Mouse (Mus musculus) cerebellum, adult 9-10 months (tissue): ENCODE measurements around the gene Plxna1.

Experiments
- DNase-seq: peaks from one replicate; pipeline ENCODE4 v3.0.0; 2022

The Plxna1 gene

DNA sequence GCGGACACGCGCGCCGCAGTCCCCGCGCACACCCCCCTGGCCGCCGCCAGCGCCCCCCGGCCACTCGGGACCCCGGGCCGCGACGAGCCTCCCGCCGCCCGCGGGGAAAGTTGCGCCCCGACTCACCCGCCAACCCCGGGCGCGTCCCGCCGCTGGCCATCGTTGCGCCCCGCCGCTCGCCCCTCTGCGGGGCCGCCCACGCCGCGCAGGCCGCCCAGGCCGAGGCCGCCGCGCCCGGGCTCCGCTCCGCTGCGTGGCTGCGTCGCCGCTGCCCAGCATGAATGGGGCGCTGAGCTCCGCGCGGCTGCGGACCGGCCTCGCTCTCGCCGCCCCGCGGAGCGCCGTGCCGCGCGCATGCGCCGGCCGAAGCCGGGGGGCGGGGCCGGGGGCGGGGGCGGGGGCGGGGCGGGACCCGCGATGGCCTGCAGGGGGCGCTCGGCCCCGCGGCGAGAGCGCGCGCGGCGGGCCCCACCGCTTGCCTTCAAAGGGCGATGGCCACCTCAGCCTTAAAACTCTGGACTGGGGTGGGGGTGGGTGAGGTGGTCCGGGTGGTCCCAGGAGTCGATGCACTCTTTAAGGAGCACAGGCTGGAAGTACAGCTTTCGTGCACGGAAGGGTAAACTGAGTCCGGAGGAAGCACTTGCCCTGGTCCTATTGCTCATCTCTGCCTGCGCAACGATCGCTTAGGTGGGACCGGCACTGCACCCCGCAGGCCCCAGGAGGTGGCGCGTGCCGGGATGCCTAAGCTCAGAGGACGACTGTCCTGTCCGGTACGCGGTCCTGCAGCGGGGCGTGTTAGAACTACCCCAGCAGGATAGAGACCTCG, at the start of gene Plxna1:
Gene Plxna1 (minus strand): TSS at position 340 of the 826 bp plus-strand sequence.
- peak; percentile 78 for DNase-seq

DNA sequence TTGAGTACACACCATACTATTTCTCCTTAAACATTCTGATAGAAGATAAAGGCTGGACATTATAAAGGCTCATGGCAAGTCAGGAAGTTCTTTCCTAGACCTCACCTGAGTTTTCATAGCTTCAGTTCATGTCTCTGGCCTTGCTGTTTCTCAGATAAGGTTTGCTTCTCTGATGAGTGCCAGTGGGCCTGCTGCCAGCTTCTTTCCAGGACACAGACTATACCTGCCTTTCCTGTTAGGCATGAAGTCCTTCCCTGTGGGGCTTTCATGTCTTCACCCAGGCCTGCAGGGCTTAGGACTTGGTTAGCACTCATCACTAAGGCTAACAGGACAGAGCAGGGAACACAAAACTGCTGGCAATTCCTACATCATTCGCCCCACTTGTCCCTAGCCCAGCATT, 46.6 kb upstream of the Plxna1 start:
- no peak for DNase-seq

DNA sequence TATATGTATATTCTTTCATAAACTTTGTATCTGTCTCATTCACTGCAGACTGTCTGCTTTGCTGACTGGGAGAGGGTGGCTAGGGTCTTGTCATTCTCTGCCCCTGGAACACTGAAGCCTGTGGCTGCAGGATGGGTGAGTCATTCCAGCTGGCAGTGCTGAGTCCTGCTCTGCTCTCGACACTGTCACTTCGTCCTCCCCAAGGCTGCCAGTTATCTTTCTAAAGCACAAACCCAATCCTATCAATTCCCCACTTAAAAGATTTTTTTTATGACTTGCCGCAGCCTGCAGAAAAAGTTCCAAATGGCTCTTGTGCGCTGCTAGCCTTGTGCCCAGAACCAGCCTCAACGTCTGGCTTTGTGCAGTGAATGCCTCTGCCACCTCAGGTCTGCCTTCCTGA, 45.8 kb upstream of the Plxna1 start:
- DNase-seq, result no peak

DNA sequence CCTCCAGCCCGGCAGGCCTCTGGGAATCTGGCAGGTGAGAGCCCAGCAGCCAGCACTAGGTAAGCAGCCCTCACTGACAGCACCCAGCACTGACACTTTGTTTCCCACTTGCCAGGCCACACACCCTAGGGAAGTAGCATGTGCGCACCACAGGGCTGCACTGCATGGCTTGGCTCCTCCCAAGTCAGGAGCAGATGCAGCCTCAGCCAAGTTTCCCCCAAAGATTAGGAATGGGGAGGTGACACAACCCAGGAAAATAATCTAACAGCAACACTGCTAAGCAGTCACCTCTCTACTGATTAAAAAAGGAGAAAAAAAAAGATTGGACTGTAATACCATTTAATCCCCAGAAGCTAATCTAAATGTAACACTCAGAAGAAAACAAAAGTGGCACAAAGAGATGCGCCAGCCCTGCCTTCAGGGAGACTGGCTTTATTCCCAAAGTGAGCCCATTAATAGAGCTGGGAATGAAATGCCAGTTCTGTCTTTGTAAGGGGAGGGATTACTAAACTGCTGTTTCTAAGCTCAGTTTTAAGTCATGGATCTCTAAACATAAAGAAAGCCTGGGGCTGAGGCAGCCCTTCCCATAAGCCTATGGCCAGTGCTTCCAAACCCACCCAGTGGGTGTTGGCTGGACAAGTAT, 44.9 kb upstream of the Plxna1 start:
- DNase-seq, result no peak

DNA sequence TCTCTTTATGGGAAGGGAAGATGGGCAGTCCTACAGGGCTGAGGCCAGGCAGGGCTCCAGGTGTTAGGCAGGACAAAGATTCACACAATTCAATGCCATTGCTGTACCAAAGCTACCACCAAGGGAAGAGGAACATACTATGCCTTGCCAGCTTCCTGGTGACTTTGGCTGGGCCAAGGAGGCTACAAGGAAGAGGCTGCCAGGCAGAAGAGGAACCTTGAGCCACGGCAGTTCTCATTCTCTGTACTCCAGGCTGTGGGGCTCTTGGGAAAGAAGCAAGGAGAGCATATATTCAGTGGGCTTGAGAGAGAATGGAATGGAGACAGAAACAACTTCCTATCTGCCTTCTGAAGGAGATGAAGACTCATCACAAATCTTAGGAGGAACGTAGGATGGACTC, 42.5 kb upstream of the Plxna1 start:
- DNase-seq, result no peak

DNA sequence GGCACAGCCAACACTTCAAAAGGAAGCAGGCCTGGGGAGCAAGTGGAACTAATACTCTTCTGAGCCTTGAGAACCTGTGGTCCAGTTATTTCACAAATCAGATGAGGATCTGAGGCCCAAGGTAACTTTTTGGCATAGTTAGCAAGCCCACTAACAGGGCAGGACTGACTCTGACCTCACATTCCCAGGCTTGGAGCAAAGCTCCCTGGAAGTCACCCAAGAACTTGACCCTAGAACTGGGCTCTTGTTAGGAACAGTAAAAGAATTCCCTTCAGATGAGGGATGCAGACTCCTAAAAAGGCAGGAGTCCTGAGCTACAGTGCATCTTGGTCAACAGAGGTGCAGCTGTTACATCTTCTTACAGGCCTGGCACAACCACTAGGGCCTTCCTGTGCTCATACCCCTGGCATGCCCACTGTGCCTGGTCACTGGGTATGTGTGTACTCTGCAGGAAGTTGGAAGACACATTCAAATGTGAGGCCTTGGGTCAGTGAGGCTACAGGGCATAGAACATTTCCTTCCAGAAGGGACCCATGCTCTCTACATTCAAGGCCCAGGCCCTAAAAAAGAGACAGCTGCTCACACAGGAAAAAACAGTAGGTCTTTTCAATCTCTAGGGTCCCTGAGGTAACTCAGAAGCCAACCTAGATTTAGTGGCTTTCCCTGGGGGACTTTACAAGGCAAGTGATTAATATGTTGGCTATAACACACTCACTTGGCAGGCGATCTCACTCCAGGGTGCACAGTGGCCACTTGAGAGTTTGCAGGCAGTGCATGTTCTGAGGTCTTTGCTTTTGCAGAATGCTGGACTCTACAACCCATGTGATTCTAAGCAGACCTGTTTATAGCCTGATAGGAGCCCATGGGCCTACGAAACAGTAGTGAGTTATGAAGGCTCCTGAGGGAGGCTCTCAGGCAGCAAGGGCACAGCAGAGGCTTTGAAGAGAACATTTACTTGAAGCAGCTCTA, 41.1 kb upstream of the Plxna1 start:
- no peak for DNase-seq

DNA sequence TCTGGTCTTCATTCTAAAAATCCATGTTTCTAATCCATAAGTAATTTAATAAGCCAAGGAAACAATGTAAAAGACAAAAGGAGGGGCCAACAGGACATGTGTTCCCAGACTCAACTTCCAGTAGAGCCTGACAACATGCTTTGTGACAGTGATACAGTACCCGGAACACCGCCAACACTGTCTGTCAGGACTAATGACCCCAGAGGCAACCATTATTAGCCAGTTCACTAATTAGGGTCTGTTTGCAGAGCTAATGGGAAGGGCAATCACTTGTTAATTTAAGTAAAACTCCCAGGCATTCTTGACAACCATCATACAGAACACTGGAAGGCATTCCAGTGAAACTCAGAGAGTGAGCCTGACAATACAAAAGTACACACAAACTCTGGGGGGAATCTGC, 40.0 kb upstream of the Plxna1 start:
- DNase-seq, result no peak

DNA sequence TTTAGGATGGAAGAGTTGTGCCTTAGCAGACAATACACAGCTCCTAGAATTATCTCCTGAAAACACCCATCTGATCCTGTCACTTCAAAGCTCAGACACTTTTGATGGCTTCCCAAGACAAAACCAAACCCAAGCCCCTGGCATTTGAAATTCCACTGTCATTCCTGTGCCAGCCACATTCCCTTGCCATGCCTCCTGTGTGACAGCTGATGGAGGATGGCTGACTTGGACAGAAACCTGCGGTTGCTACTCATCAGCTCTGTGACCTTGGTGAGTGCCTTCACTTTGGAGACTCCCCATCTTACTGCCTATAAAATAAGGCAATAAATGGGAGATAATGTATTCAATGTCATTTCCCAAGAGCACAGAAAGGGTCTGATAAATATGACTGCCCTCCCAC, 37.1 kb upstream of the Plxna1 start:
- no peak for DNase-seq

DNA sequence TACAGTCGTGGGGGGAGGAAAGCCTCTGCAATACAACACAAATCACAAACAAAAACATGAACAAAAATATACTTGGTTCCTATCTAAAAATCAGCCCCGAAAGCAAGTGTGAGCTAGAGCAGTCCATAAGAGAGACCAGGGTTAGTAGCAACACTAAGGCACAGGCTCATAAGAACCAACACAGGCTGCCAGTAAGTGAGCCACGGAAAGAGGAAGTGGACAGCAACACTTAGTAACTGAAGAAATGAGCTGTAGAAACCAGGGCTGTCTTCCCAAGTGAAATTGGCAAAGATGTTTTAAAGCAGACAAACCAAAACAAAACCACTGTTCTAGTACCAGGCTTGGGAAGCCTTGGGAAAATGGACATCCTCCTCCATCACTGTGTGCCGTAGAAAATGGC, 35.5 kb upstream of the Plxna1 start:
- DNase-seq, result no peak

DNA sequence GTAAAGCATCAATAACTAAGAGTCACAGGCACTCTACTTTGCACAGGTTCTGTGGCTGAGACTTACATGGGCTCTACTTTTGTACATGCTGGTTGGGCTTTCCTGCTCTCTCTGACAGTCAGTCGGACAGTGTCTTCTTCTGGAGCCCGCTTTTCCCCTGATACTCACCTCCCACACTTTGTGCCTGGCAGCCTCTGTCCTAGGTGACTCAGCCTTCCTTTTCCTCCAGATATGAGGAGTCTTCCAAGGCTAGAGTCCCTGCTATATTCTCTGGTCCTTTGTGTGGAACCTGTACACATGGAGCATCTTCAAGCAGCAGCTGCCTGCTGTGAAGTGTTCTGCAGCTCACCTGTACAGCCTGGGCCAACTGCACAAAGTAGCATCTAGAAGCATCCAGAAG, 31.4 kb upstream of the Plxna1 start:
- DNase-seq, result no peak

DNA sequence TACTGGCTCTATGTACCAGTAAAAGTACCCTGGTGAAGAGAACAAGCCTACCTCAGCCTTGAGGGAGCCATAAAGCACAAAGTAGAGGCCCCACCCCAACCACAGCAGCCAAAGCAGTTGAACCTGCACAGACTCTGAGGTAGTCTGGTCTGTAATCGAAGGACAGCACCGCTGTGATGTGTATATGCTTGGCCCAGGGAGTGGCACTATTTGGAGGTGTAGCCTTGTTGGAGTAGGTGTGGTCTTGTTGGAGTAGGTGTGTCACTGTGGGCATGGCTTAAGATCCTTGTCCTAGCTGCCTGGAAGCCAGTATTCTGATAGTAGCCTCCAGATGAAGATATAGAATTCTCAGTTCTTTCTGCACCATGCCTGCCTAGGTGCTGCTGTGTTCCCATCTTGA, 29.8 kb upstream of the Plxna1 start:
- DNase-seq, result no peak

DNA sequence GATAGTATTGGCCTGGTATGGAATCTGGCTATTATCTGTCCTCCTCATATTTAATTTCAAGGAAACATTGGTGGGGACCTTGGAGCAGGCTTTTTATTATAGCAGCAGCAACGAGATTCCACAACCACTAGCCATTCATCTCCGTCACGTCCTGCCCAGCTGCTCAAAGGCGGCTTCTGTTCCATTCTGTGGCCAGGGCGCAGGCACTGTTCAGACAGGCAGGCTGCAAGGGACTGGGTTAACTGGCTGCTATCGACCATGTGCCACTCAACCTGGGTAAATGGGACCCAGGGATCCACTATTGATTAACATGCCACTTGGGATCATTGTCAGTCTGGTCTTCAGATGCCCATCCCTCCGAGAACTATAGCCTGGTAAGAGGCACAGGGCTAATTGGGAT, 27.4 kb upstream of the Plxna1 start:
- no peak for DNase-seq

DNA sequence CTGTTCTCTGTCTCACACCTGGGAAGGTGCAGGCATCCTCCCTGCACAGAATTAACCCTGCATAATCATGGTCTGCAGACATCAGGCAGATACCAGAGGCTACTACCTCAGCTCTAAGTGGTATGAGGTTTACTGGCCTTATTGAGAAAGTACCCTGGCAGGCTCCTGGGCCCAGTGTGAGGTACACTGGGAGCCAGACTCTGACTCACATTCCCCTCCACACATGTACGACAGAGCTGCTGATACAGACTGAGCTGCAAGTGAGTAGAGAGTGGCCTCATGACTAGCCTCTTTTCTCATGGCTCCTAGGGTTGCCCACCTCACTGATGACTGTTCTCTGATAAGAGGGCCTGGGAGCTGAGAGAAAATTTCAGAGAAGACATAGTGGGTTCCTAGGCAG, 24.5 kb upstream of the Plxna1 start:
- DNase-seq, result no peak

DNA sequence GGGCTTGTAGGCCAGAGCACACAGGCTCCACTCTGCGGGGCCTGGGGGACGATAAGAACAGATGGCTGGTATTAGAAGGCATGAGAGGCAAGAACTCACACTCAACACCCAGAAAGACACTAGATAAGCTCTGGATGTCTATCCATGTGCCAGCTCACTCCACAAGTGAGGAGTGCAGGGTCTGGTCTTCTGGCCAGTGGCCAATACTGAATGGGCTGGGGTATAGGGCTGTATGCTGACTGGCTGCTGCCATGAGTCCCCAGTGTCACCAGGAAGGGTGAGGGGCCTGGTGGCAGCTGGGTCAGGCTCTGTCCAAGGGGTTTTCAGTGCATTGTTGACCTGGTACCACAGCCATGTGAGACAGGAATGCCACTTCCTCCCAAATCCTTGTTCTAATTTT, 22.3 kb upstream of the Plxna1 start:
- DNase-seq, result no peak

DNA sequence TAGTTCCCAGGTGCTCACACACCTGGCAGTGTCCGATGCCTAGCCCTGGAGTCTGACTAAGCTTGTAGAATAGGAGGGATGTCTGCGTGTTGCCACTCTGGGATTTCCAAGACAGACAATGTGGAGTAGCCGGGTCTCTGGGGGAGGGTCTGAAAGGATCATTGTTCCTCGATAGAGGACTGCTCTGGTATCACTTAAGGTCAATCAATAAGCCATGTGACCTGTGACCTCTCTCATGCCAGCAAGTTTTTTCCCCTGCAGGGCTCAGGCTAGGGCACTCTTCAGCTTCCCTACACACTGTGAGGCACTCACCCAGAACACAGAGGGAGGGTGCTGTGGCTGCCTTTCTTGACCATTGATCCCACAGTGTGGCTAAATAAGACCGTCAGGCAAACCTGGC, 19.4 kb upstream of the Plxna1 start:
- DNase-seq, result no peak

DNA sequence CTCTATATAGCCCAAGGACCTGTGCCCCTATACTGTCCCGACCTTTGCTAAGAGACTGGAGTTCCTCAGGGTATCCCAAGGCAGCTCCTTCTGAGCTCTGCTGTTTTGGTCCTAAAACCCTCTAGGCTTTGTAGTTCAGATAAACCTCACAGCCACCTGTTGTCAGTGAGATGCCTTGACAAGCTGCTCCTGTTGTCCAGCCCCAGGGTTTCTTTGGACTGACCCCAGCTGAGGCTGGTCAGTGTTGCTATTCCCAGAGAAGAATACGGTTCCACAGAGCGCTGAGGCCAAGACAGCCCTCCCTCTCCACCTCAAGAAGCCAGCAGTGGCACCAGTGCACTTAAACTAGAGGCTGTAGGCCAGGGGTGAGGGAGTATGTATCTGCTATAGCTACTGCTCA, 18.8 kb upstream of the Plxna1 start:
- no peak for DNase-seq

DNA sequence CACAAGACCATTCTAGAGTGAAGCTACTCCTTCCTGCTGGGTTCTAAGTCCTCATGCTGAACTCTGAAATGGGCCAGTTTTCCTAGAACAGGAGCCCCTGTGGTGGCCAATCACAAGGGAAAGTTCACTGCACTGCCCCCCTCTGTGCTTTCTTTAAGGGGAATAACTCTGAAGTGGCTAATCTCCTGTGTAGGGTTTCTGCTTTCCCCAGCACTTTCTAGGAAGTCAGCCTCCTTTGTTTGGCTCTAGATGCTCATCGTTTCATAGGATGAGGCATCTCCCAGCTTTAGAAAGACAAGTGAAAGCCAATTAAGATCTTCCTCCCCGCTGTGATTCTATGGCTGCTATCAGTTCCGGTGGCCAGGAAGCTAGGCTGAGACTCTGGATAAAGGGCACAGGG, 18.3 kb upstream of the Plxna1 start:
- no peak for DNase-seq

DNA sequence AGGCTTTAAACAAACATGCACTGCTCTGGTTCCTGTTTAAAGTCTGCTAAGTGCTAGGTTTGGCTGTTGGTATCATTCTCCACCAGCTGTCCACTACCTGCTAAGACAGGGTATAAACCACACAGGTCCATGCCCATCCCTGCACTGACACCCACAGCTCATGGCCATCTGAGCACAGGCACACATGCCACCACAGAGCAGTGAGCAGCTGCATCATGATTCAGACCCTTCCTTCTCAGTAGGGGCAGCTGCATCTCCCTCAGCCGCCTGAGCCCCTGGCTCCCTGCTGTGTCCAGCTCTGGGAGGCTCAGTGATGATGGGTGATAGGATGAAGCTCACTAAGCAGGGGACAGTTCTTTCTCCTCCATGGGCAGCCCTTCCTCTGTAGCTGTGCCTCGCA, 15.8 kb upstream of the Plxna1 start:
- no peak for DNase-seq

DNA sequence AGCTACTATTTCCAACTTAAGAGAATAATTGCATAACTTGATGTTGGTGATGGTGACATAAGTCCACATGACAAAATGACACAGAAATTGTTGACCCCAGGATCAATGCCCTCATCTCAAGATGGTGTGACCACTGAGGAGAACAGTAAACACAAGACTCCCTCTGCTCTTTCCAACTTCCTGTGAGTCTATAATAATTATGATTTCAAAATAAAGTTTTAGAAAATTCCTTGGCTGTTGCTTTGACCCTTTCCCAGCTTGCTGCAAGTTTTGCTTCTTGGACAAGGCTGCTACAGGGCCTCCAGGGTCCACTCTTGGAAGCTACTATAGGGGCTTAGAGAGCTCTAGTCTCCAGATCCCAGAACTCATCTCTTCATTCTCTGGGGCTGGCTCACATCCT, 6.4 kb upstream of the Plxna1 start:
- no peak for DNase-seq

DNA sequence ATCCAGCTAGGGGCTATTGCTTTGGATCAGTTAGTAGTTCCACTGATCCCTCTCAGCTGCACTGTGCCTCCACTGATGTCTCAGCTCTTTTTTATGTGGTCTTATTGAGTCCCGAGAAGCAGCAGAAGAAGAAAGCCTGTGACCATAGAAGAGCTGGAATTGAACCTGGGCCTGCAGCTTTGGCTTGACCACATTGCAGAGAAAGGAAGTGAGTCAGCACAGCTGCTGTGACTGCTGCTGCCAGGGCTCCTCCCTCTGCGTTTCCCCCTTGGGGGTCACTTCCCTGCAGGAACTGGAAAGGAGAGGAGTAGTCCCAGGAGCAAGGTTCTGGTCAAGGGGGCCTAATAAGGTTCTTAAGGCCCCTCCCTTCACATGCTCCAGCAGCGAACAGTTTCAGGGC, 1.9 kb upstream of the Plxna1 start:
- no peak for DNase-seq

DNA sequence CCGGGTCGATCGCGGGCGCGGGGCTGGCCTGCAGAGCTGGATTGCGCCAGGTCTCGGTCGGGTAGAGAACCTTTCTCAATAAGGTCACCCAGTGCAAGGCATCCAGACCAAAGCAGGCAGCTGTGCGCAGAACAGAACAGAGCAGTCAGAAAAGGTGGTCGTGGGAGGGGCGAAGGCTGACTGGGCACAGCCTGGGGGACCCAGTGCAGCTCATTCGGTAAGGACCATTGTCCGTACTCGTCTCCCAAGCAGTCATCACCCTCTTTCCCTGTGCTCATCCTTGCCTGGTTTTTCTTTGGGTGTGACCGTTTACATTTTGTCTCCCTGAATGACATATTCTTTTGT, 659 bp upstream of the Plxna1 start:
- no peak for DNase-seq

DNA sequence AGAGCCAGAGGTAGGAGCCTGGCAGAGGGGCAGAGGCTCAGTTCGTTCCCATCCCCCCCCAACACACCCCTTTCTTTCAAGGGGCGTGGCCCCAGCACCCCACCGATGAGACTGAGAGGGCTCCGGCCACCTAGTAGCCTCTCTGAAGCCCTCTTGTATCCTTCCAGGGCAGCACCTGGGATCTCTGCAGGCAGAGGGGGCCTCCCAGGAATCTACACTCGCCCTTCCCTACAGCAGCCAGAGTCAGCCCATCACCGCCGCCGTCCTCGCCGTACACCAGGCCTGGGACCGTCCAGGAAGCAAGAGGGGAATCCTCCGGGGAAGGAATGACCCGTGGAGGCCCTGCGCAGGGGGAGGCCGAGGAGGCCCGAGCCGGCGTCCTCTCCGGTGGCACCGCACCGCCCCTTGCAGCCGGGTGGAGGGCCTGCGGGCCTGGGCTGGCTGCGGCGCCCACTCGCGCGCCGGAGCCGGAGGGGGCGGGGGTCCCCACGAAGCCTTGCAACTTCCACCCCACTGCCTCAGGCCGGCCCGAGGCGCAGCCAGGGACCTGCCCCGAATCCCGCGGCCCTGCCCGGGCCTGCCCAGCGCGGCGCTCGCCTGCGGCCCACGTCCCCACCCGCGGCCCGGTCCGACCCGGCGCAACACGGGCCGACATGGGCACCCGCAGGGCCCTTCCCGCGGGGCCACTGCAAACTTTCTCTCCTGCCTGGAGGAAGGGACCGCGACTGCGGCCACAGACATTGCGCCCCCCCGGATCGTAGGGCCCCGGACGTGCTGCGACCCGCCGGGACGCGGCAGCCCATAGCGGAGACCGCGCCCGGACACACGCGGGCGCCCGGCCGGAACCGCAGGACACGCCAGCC, 771 bp downstream of the Plxna1 start:
- DNase-seq, result peak; percentile 58
